Mouse (Mus musculus) neural tube, embryonic 12.5 days (tissue): ENCODE results near the gene Gm49601. TPM values are rescaled to one million over a fixed set of nuclear protein-coding genes. Genes with fewer than 3 reads are reported as not detected.

Experiments used
- ATAC-seq: fragments of 200-750 bp; cut with Nextera tagmentation; 2 replicates; pipeline ENCODE4 v1.8.0; 2017; ENCODE audit warnings: low read depth, mild to moderate bottlenecking, moderate TSS enrichment, moderate library complexity; ENCODE audit not compliant: low FRiP score
- H3K27ac ChIP-seq: fragments of 300-500 bp; sonication (generic); 2 replicates; pipeline ENCODE4 v1.5.1; 2016
- H3K27me3 ChIP-seq: fragments of 300-500 bp; sonication (generic); replicated peaks from 2 replicates; pipeline ENCODE4 v1.6.1; 2016; ENCODE audit warnings: mild to moderate bottlenecking
- H3K36me3 ChIP-seq: fragments of 300-500 bp; sonication (generic); 2 replicates; pipeline ENCODE4 v1.6.1; 2016; ENCODE audit warnings: mild to moderate bottlenecking
- H3K4me1 ChIP-seq: fragments of 300-500 bp; sonication (generic); 2 replicates; pipeline ENCODE4 v1.6.1; 2016
- H3K4me2 ChIP-seq: fragments of 300-500 bp; sonication (generic); replicated peaks from 2 replicates; pipeline ENCODE4 v1.6.1; 2016; ENCODE audit warnings: mild to moderate bottlenecking
- H3K4me3 ChIP-seq: fragments of 300-500 bp; sonication (generic); 2 replicates; pipeline ENCODE4 v1.5.1; 2016
- H3K9ac ChIP-seq: fragments of 300-500 bp; sonication (generic); 2 replicates; pipeline ENCODE4 v1.6.1; 2016; ENCODE audit warnings: mild to moderate bottlenecking
- H3K9me3 ChIP-seq: fragments of 300-500 bp; sonication (generic); 2 replicates; pipeline ENCODE4 v1.6.1; 2016; ENCODE audit warnings: mild to moderate bottlenecking
- WGBS: fragments of 180-500 bp; shearing (Covaris S2); methylation state at CpG from one replicate; pipeline ENCODE4 v1.1.7; 2016; 5-methylcytosine and 5-hydroxymethylcytosine counted together
- polyA plus RNA-seq: library from polyadenylated mRNA; unstranded; fragments of >200 nt; fragmentation: Nextera tagmentation; extraction: Ambion mirVana; gene quantifications from 2 replicates; pipeline ENCODE4 v1.2.1, GENCODE M21; 2016

Gene Gm49601
- polyA plus RNA-seq, 1 experiment from 2014 or later, result 11.8 TPM

- no peak for ATAC-seq
- no peak overlapping the region for H3K27ac ChIP-seq
- H3K36me3 ChIP-seq, result peaks cover 33% of the 10 kb centered on the region
- H3K9me3 ChIP-seq, result no peaks in the 10 kb centered on the region
- no peak overlapping the region for H3K9ac ChIP-seq
- H3K27me3 ChIP-seq, result peaks cover 74% of the 10 kb centered on the region
- H3K4me3 ChIP-seq, result peak overlapping the region; percentile 33; the same call in 1 of the 2 replicates
- peaks cover 26% of the 10 kb centered on the region for H3K4me1 ChIP-seq
- 0 out of 2 replicates have a peak overlapping the region, but pooled peaks have one; percentile 70 for H3K4me2 ChIP-seq
- WGBS, result 16% methylated on average over 6 of the region's 6 CpGs
Measured at GRCm38 (mm10) chr16:18620201-18620600, 6.0 kb downstream of the Gm49601 start.

- H3K4me2 ChIP-seq, result no peak overlapping the region
- 26% methylated on average over 4 of the region's 4 CpGs for WGBS
- peaks cover 26% of the 10 kb centered on the region for H3K4me1 ChIP-seq
- H3K9ac ChIP-seq, result no peak overlapping the region
- H3K4me3 ChIP-seq, result no peak overlapping the region
- no peak overlapping the region for H3K27ac ChIP-seq
- ATAC-seq, result no peak
- H3K9me3 ChIP-seq, result no peaks in the 10 kb centered on the region
- H3K27me3 ChIP-seq, result peaks cover 63% of the 10 kb centered on the region
- H3K36me3 ChIP-seq, result peaks cover 22% of the 10 kb centered on the region
Measured at GRCm38 (mm10) chr16:18619110-18619509, 7.1 kb downstream of the Gm49601 start.

GRCm38 (mm10) chr16:18618297-18618696 lies 7.9 kb downstream of the Gm49601 start:
- H3K9ac ChIP-seq, result no peak overlapping the region
- no peak for ATAC-seq
- peaks cover 14% of the 10 kb centered on the region for H3K36me3 ChIP-seq
- H3K4me1 ChIP-seq, result peaks cover 27% of the 10 kb centered on the region
- H3K4me2 ChIP-seq, result no peak overlapping the region
- no peak overlapping the region for H3K4me3 ChIP-seq
- no peak overlapping the region for H3K27ac ChIP-seq
- peaks cover 55% of the 10 kb centered on the region for H3K27me3 ChIP-seq
- WGBS, result 60% methylated on average over 2 of the region's 2 CpGs
- H3K9me3 ChIP-seq, result no peaks in the 10 kb centered on the region

- Histone ChIP-seq H3K9ac (peak overlapping the region; percentile 33; the same call in 1 of the 2 replicates), H3K4me3 (no peak overlapping the region; the same call in 1 of the 2 replicates), H3K27ac (no peak overlapping the region), H3K36me3 (peaks cover 6% of the 10 kb centered on the region), H3K4me2 (peak overlapping the region; percentile 58), H3K9me3 (no peaks in the 10 kb centered on the region), H3K27me3 (peaks cover 47% of the 10 kb centered on the region), H3K4me1 (peaks cover 34% of the 10 kb centered on the region)
- 2% methylated on average over 27 of the region's 27 CpGs for WGBS
- peak; percentile 63 for ATAC-seq
Measured at GRCm38 (mm10) chr16:18617370-18618065, 8.7 kb downstream of the Gm49601 start.

GRCm38 (mm10) chr16:18613301-18613700 lies 12.9 kb downstream of the Gm49601 start:
- H3K4me3 ChIP-seq, result no peak overlapping the region
- no peak for ATAC-seq
- WGBS, result 65% methylated on average over 3 of the region's 3 CpGs
- H3K9me3 ChIP-seq, result no peaks in the 10 kb centered on the region
- H3K36me3 ChIP-seq, result no peaks in the 10 kb centered on the region
- H3K27me3 ChIP-seq, result peaks cover 22% of the 10 kb centered on the region
- peaks cover 39% of the 10 kb centered on the region for H3K4me1 ChIP-seq
- no peak overlapping the region for H3K9ac ChIP-seq
- no peak overlapping the region for H3K27ac ChIP-seq
- no peak overlapping the region for H3K4me2 ChIP-seq

GRCm38 (mm10) chr16:18611752-18612151 lies 14.5 kb downstream of the Gm49601 start:
- no peak overlapping the region for H3K4me2 ChIP-seq
- 0 out of 2 replicates have a peak, but pooled peaks have one; percentile 31 for ATAC-seq
- no peak overlapping the region for H3K4me3 ChIP-seq
- peaks cover 24% of the 10 kb centered on the region for H3K27me3 ChIP-seq
- peaks cover 35% of the 10 kb centered on the region for H3K4me1 ChIP-seq
- H3K9me3 ChIP-seq, result no peaks in the 10 kb centered on the region
- no peaks in the 10 kb centered on the region for H3K36me3 ChIP-seq
- 53% methylated on average over 13 of the region's 13 CpGs for WGBS
- H3K27ac ChIP-seq, result no peak overlapping the region
- H3K9ac ChIP-seq, result no peak overlapping the region

GRCm38 (mm10) chr16:18609099-18609498 lies 17.1 kb downstream of the Gm49601 start:
- H3K4me3 ChIP-seq, result no peak overlapping the region
- H3K4me2 ChIP-seq, result no peak overlapping the region
- ATAC-seq, result no peak
- no peaks in the 10 kb centered on the region for H3K36me3 ChIP-seq
- no peaks in the 10 kb centered on the region for H3K9me3 ChIP-seq
- H3K27me3 ChIP-seq, result peaks cover 24% of the 10 kb centered on the region
- H3K27ac ChIP-seq, result no peak overlapping the region
- no peak overlapping the region for H3K9ac ChIP-seq
- 70% methylated on average over 2 of the region's 2 CpGs for WGBS
- peaks cover 31% of the 10 kb centered on the region for H3K4me1 ChIP-seq

- ATAC-seq, result no peak
- peaks cover 24% of the 10 kb centered on the region for H3K27me3 ChIP-seq
- peak overlapping the region; percentile 26; the same call in 1 of the 2 replicates for H3K4me2 ChIP-seq
- H3K9me3 ChIP-seq, result no peaks in the 10 kb centered on the region
- no peaks in the 10 kb centered on the region for H3K36me3 ChIP-seq
- H3K27ac ChIP-seq, result no peak overlapping the region
- peaks cover 31% of the 10 kb centered on the region for H3K4me1 ChIP-seq
- H3K9ac ChIP-seq, result no peak overlapping the region
- H3K4me3 ChIP-seq, result no peak overlapping the region
- WGBS, result 7% methylated on average over 11 of the region's 11 CpGs
Measured at GRCm38 (mm10) chr16:18608226-18608625, 18.0 kb downstream of the Gm49601 start.

GRCm38 (mm10) chr16:18605705-18606104 lies 20.5 kb downstream of the Gm49601 start:
- H3K4me3 ChIP-seq, result no peak overlapping the region
- H3K4me1 ChIP-seq, result peaks cover 11% of the 10 kb centered on the region
- no peak for ATAC-seq
- H3K36me3 ChIP-seq, result no peaks in the 10 kb centered on the region
- no peak overlapping the region for H3K9ac ChIP-seq
- WGBS, result 80% methylated on average over 5 of the region's 5 CpGs
- H3K27me3 ChIP-seq, result peaks cover 22% of the 10 kb centered on the region
- no peak overlapping the region for H3K27ac ChIP-seq
- no peak overlapping the region for H3K4me2 ChIP-seq
- no peaks in the 10 kb centered on the region for H3K9me3 ChIP-seq

- Histone ChIP-seq H3K36me3 (no peaks in the 10 kb centered on the region), H3K4me2 (no peak overlapping the region), H3K9ac (no peak overlapping the region), H3K9me3 (no peaks in the 10 kb centered on the region), H3K27me3 (0 out of 2 replicates have a peak, but pooled peaks cover 16% of the 10 kb centered on the region), H3K4me3 (no peak overlapping the region), H3K27ac (no peak overlapping the region), H3K4me1 (peaks cover 11% of the 10 kb centered on the region)
- 61% methylated on average over 8 of the region's 8 CpGs for WGBS
- no peak for ATAC-seq
Measured at GRCm38 (mm10) chr16:18604267-18604701, 21.9 kb downstream of the Gm49601 start.

GRCm38 (mm10) chr16:18601447-18601846 lies 24.8 kb downstream of the Gm49601 start:
- WGBS, result 55% methylated on average over 7 of the region's 7 CpGs
- H3K9me3 ChIP-seq, result no peaks in the 10 kb centered on the region
- peaks cover 11% of the 10 kb centered on the region; the same call in 1 of the 2 replicates for H3K27me3 ChIP-seq
- no peak overlapping the region for H3K4me3 ChIP-seq
- H3K4me2 ChIP-seq, result no peak overlapping the region
- H3K9ac ChIP-seq, result no peak overlapping the region
- peaks cover 3% of the 10 kb centered on the region; the same call in 1 of the 2 replicates for H3K4me1 ChIP-seq
- H3K27ac ChIP-seq, result no peak overlapping the region
- ATAC-seq, result no peak
- no peaks in the 10 kb centered on the region for H3K36me3 ChIP-seq

- no peak overlapping the region for H3K9ac ChIP-seq
- H3K27me3 ChIP-seq, result peaks cover 34% of the 10 kb centered on the region
- no peak for ATAC-seq
- H3K27ac ChIP-seq, result no peak overlapping the region
- H3K9me3 ChIP-seq, result no peaks in the 10 kb centered on the region
- no peak overlapping the region for H3K4me3 ChIP-seq
- H3K4me2 ChIP-seq, result no peak overlapping the region
- no peaks in the 10 kb centered on the region for H3K4me1 ChIP-seq
- WGBS, result 86% methylated on average over 3 of the region's 3 CpGs
- H3K36me3 ChIP-seq, result no peaks in the 10 kb centered on the region
Measured at GRCm38 (mm10) chr16:18598006-18598405, 28.2 kb downstream of the Gm49601 start.

- no peak overlapping the region for H3K4me3 ChIP-seq
Measured at GRCm38 (mm10) chr16:18596255-18596654, 30.0 kb downstream of the Gm49601 start.

More at GRCm38 (mm10) chr16:18596255-18596654, 30.0 kb downstream of the Gm49601 start:
- H3K36me3 ChIP-seq, result no peaks in the 10 kb centered on the region
- no peak overlapping the region for H3K9ac ChIP-seq
- H3K4me2 ChIP-seq, result no peak overlapping the region
- WGBS, result 53% methylated on average over 5 of the region's 5 CpGs
- no peaks in the 10 kb centered on the region for H3K9me3 ChIP-seq
- peaks cover 49% of the 10 kb centered on the region for H3K27me3 ChIP-seq
- H3K4me1 ChIP-seq, result peaks cover 5% of the 10 kb centered on the region; the same call in 1 of the 2 replicates
- ATAC-seq, result no peak
- no peak overlapping the region for H3K27ac ChIP-seq
